Mouse (Mus musculus): ENCODE measurements around the gene Cct4. TPM values are rescaled to one million over a fixed set of nuclear protein-coding genes. Genes with fewer than 3 reads are reported as not detected.

The Cct4 gene
- polyA plus RNA-seq, 1 experiment = 144 TPM

DNA sequence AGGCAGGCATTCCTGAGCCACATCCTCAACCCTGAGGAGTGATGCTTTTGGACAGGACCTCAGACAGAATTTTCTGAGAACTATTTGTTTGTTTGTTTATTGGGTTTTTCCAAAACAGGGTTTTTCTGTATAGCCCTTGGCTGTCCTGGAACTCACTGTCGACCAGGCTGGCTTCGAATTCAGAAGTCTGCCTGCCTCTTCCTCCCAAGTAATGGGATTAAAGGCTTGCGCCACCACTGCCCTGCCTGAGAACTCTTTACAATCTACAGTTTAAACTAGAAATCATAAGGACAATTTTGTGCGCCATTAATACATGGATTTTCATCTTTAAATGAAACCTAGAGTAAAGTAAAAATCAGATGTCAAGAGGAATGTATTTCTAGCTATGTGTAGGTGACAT is 5.1 kb downstream of the Cct4 start:
- H3K36me3 ChIP-seq (ENCODE audit: control insufficient read depth, insufficient read depth) = peaks cover 90% of the 10 kb centered on the region

GRCm38 (mm10) chr11:22998308-22998707 is 8.0 kb downstream of the Cct4 start:
- Histone ChIP-seq H3ac (ENCODE audit: control insufficient read depth, insufficient read length, low read depth) (no peak overlapping the region), H3K79me3 (ENCODE audit: low read depth) (peaks cover 35% of the 10 kb centered on the region), H3K27me3 (ENCODE audit: control insufficient read depth, insufficient read depth, insufficient read length) (no peaks in the 10 kb centered on the region), H3K79me2 (ENCODE audit: control insufficient read depth, insufficient read depth) (peaks cover 54% of the 10 kb centered on the region), H3K36me3 (ENCODE audit: control insufficient read depth, insufficient read depth) (peaks cover 100% of the 10 kb centered on the region), H3K4me3 (ENCODE audit: insufficient read depth, poor library complexity, severe bottlenecking) (no peak overlapping the region)
- TF ChIP-seq MYOD1 (IDR thresholded peaks at IDR 0.05; ENCODE audit: control insufficient read depth, insufficient read length, low read depth) = no peak

More for the DNA sequence above, 5.1 kb downstream of the Cct4 start:
- peaks cover 64% of the 10 kb centered on the region for H3K79me3 ChIP-seq (ENCODE audit: low read depth)
- no peak overlapping the region for H3K4me3 ChIP-seq (ENCODE audit: insufficient read depth, poor library complexity, severe bottlenecking)
- no peak for TF ChIP-seq CEBPB (IDR thresholded peaks at IDR 0.05; ENCODE audit: low read depth)
- TF ChIP-seq MYOD1 (IDR thresholded peaks at IDR 0.05; ENCODE audit: control insufficient read depth, insufficient read length, low read depth) = no peak
- TF ChIP-seq USF1 (IDR thresholded peaks at IDR 0.05; ENCODE audit: low read depth) = no peak
- no peak for TF ChIP-seq MAX (IDR thresholded peaks at IDR 0.05)
- TF ChIP-seq FOSL1 (IDR thresholded peaks at IDR 0.05; ENCODE audit: insufficient read depth, low read length, poor library complexity, severe bottlenecking) = no peak
- TF ChIP-seq CTCF (IDR thresholded peaks at IDR 0.05; ENCODE audit: control insufficient read depth, insufficient read depth, insufficient read length) = no peak
- no peak for TF ChIP-seq MYOG (IDR thresholded peaks at IDR 0.05; ENCODE audit: control insufficient read depth, extremely low read depth, insufficient read length)
- no peak overlapping the region for H3ac ChIP-seq (ENCODE audit: control insufficient read depth, insufficient read length, low read depth)
- H3K79me2 ChIP-seq (ENCODE audit: control insufficient read depth, insufficient read depth) = peaks cover 82% of the 10 kb centered on the region
- no peaks in the 10 kb centered on the region for H3K27me3 ChIP-seq (ENCODE audit: control insufficient read depth, insufficient read depth, insufficient read length)

GRCm38 (mm10) chr11:23005276-23005675 is 15.0 kb downstream of the Cct4 start:
- Histone ChIP-seq H3K4me3 (ENCODE audit: insufficient read depth, poor library complexity, severe bottlenecking) (no peak overlapping the region), H3ac (ENCODE audit: control insufficient read depth, insufficient read length, low read depth) (no peak overlapping the region), H3K79me2 (ENCODE audit: control insufficient read depth, insufficient read depth) (no peaks in the 10 kb centered on the region), H3K36me3 (ENCODE audit: control insufficient read depth, insufficient read depth) (peaks cover 59% of the 10 kb centered on the region), H3K27me3 (ENCODE audit: control insufficient read depth, insufficient read depth, insufficient read length) (no peaks in the 10 kb centered on the region), H3K79me3 (ENCODE audit: low read depth) (peaks cover 2% of the 10 kb centered on the region)
- TF ChIP-seq MYOD1 (IDR thresholded peaks at IDR 0.05; ENCODE audit: control insufficient read depth, insufficient read length, low read depth) = no peak
- no peak for TF ChIP-seq USF1 (IDR thresholded peaks at IDR 0.05; ENCODE audit: low read depth)
- TF ChIP-seq MYOG (IDR thresholded peaks at IDR 0.05; ENCODE audit: control insufficient read depth, extremely low read depth, insufficient read length) = no peak
- no peak for TF ChIP-seq CTCF (IDR thresholded peaks at IDR 0.05; ENCODE audit: control insufficient read depth, insufficient read depth, insufficient read length)
- no peak for TF ChIP-seq CEBPB (IDR thresholded peaks at IDR 0.05; ENCODE audit: low read depth)
- no peak for TF ChIP-seq FOSL1 (IDR thresholded peaks at IDR 0.05; ENCODE audit: insufficient read depth, low read length, poor library complexity, severe bottlenecking)
- TF ChIP-seq MAX (IDR thresholded peaks at IDR 0.05) = no peak

DNA sequence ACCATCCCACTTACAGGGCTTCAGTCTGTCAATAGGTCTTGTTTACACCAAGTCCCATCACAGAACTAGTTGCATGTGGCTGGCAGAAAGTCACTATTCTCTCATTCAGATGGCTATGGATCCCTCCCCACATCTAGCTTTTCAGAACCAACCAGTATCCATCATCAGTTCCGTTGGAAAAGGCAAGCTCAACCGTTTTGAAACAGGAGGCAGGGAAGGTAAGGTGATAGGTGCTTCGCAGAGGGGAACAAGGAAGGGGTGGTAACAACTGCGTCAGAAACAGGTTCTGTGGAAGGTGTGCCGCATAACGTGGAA is 16.8 kb downstream of the Cct4 start:
- Histone ChIP-seq H3K36me3 (ENCODE audit: control insufficient read depth, insufficient read depth) (peaks cover 41% of the 10 kb centered on the region), H3ac (ENCODE audit: control insufficient read depth, insufficient read length, low read depth) (peak overlapping the region; percentile 45), H3K79me3 (ENCODE audit: low read depth) (peaks cover 2% of the 10 kb centered on the region), H3K79me2 (ENCODE audit: control insufficient read depth, insufficient read depth) (no peaks in the 10 kb centered on the region), H3K4me3 (ENCODE audit: insufficient read depth, poor library complexity, severe bottlenecking) (no peak overlapping the region), H3K27me3 (ENCODE audit: control insufficient read depth, insufficient read depth, insufficient read length) (no peaks in the 10 kb centered on the region)
- TF ChIP-seq CTCF (IDR thresholded peaks at IDR 0.05; ENCODE audit: control insufficient read depth, insufficient read depth, insufficient read length) = no peak
- no peak for TF ChIP-seq USF1 (IDR thresholded peaks at IDR 0.05; ENCODE audit: low read depth)
- TF ChIP-seq FOSL1 (IDR thresholded peaks at IDR 0.05; ENCODE audit: insufficient read depth, low read length, poor library complexity, severe bottlenecking) = no peak
- no peak for TF ChIP-seq MYOG (IDR thresholded peaks at IDR 0.05; ENCODE audit: control insufficient read depth, extremely low read depth, insufficient read length)
- TF ChIP-seq MAX (IDR thresholded peaks at IDR 0.05) = no peak
- no peak for TF ChIP-seq CEBPB (IDR thresholded peaks at IDR 0.05; ENCODE audit: low read depth)
- TF ChIP-seq MYOD1 (IDR thresholded peaks at IDR 0.05; ENCODE audit: control insufficient read depth, insufficient read length, low read depth) = no peak

DNA sequence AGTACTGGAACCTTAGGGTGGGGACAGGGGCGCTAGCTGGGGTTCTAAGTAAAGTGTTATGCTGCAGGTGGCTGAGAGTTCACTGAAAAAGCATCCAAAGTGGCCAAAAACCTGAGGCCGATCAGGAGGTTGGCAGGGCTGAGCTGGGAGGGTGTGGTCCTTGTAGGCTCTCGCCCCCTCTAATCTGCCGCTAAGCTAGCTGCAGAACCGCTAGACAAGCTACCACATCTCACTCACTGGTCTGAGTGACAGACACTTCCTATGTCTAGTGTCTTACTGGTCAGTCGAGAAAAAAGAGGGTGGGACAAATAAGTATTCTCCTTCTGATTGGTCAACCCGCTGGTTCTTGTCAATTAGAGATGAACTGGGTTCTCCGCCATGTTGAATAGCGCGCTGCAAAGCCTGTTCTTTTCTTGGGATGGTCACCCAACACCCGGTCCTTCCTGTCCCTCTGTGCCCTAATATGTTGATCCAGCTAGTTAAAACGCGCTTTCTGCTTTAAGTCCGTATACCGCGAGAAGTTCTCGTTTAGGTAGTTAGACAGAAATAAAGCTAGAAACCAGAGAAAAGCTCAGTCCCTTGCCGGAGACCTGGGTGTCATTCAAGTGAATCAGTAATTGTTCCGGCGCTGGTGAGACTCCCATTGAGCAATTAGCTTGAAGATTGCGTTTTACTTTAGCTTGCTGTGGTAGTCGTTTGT is 17.3 kb downstream of the Cct4 start, which contains the start of gene Fam161a:
TSS of gene Fam161a (plus strand) at position 51 of the 700 bp plus-strand sequence.
- Histone ChIP-seq H3ac (ENCODE audit: control insufficient read depth, insufficient read length, low read depth) (peak within 1 kb of the TSS; percentile 68), H3K79me2 (ENCODE audit: control insufficient read depth, insufficient read depth) (no peaks in the 10 kb centered on the region), H3K4me3 (ENCODE audit: insufficient read depth, poor library complexity, severe bottlenecking) (peak within 1 kb of the TSS; percentile 35), H3K79me3 (ENCODE audit: low read depth) (peaks cover 2% of the 10 kb centered on the region), H3K36me3 (ENCODE audit: control insufficient read depth, insufficient read depth) (peaks cover 35% of the 10 kb centered on the region), H3K27me3 (ENCODE audit: control insufficient read depth, insufficient read depth, insufficient read length) (no peaks in the 10 kb centered on the region)
- no peak for TF ChIP-seq CEBPB (IDR thresholded peaks at IDR 0.05; ENCODE audit: low read depth)
- TF ChIP-seq FOSL1 (IDR thresholded peaks at IDR 0.05; ENCODE audit: insufficient read depth, low read length, poor library complexity, severe bottlenecking) = no peak
- no peak for TF ChIP-seq CTCF (IDR thresholded peaks at IDR 0.05; ENCODE audit: control insufficient read depth, insufficient read depth, insufficient read length)
- TF ChIP-seq MYOD1 (IDR thresholded peaks at IDR 0.05; ENCODE audit: control insufficient read depth, insufficient read length, low read depth) = no peak
- TF ChIP-seq MYOG (IDR thresholded peaks at IDR 0.05; ENCODE audit: control insufficient read depth, extremely low read depth, insufficient read length) = no peak
- TF ChIP-seq USF1 (IDR thresholded peaks at IDR 0.05; ENCODE audit: low read depth) = no peak
- TF ChIP-seq MAX (IDR thresholded peaks at IDR 0.05) = no peak

All from C2C12 (cell line).